Mouse (Mus musculus) cerebellum, adult (tissue): Measurements from ENCODE around the gene Emg1.

Experiments used
- ATAC-seq: cut with Nextera tagmentation; 2 replicates; pipeline ENCODE4 v1.9.2; 2017; ENCODE audit warnings: mild to moderate bottlenecking, moderate library complexity, mixed read lengths; ENCODE audit not compliant: insufficient number of reproducible peaks, low FRiP score, low TSS enrichment

Gene Emg1

DNA sequence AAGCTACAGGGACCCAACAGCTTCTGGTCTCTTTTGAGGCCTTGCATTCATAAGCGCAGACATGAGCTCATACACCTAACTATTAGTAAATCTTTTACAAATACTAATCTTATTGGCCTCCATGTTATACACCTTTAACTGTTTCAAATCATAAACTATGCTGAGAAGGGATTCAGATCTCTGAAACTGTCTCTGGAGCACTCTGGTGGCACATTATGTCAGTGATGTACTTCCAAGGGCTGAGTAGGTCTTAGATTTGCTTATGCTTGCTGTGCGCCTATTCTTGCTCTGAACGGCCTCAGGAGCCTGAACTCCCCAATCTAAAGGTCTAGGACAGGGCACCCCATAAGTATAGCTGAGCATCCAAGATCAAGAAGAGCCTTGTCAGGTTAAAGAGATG lies 29.9 kb upstream of the Emg1 start:
- no peak for ATAC-seq

DNA sequence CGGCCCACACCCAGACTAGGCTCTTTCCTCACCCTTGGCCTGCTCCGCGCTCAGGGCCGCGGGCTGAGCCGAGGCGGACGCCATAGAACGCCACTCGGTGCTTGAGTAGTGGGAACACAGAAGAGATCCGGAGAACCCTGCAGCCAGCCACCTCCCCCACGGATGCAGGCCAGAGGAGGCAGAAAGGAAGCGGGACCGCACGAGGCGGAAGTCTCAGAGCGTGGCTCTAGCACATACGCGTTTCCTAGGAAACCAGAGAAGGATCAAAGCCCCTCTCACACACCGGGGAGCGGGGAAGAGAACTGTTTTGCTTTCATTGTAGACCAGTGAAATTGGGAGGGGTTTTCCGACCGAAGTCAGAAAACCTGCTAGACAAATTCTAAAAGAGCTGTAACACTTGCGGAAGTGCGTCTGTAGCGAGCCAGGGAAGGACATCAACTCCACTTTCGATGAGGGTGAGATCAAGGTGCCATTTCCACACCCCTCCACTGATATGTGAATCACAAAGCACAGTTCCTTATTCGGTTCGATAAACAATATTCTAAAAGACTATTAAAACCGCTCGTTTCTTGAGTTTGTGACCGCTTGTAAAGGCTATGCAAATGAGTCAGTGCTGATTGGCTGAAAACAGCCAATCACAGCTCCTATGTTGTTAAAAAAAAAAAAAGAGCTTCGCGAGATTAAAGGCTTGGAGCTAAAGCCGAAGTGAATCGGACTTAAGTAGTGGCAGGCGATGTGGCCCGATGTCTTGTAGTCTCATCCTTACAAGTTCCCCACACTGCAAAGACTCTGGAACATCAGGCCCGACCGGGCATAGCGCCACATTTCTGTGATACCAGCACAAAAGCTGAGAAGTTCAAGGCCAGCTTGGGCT lies 29.1 kb upstream of the Emg1 start, which contains the start of gene Grcc10:
Gene Grcc10 (minus strand): TSS at position 487 of the 874 bp plus-strand sequence.
- ATAC-seq = peak; percentile 33

DNA sequence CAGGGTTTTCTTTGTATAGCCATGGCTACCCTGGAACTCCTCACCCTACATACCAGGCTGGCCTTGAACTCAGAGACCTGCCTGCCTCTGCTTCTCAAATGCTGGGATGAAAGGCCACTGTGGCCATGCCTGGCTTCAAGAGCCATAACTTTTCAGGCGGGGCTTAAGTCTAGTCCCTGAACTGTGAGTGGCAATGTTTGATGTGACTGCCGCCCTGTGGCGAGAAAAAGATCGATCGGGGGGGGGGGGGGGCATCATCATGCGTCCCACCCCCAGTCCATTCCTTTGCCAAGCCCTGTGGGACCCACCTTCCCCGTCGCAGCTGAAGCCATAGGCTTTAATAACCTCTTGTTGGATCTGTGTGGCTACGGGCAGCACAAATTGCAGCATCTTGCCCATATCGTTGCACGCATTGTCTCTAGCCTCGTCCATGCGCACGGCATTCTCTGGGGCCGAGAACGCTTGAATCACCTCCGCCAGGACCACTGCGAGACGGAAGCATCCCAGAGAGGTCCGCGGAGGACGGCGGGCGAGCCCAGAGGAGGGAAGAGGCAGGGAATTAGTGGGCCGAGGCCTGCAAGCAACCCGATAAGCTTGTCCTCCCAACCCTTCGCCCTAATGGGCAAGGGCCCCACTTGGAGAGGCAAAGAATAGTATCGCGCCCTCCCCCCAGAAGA lies 28.4 kb upstream of the Emg1 start:
- peak; percentile 18; the same call in 1 of the 2 replicates for ATAC-seq

DNA sequence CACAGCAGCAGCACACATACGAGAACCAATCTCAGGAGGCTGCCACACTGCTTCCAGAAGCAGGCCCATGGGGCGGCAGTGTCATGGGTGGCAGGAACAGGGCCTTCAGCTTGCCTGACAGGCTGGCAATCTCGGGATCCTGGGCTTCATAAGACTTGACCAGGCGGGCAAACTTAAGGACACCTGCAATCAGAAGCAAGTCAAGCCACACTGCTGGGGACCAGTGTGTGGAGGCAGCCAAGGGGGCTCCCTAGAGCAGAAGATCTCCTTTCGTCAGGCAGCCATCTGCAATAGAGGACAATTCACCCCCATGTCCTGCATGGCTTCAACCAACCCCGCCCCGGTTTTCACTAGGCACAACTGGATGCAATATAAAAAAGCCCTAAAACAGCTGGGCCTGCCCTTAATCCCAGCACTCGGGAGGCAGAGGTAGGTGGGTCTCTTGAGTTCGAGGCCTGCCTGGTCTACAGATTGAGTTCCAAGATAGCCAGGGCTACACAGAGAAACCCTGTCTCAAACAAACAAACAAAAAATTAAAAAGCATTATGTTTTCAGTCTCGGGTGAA lies 27.3 kb upstream of the Emg1 start:
- no peak for ATAC-seq

DNA sequence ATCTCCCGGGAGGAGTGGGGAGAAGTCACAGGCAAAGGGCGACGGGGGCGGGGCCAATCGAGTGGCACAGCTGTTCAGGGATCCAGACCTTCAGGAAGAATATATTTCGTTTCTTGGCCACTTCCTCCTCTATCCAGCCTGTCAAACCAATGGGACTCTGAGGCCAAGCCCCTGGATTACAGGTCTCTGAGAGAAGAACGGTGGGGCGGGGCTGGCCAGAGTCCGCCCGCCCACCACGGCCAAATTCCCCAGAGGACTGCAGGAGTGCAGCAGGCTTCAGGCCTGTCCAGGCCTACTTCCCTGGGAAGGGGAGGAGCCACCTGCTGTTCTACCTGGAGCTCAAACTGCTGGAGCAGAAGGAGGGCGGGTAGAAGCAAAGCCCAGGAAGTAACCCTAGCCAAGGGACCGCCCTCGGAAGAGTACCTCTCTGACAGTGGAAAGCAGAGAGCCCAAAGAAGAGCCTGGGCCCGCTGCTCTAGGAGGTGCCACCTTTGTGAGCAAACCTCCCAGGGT lies 26.6 kb upstream of the Emg1 start, which contains the start of gene Ptpn6:
Gene Ptpn6 (minus strand): TSS at position 204 of the 513 bp plus-strand sequence.
- no peak for ATAC-seq

DNA sequence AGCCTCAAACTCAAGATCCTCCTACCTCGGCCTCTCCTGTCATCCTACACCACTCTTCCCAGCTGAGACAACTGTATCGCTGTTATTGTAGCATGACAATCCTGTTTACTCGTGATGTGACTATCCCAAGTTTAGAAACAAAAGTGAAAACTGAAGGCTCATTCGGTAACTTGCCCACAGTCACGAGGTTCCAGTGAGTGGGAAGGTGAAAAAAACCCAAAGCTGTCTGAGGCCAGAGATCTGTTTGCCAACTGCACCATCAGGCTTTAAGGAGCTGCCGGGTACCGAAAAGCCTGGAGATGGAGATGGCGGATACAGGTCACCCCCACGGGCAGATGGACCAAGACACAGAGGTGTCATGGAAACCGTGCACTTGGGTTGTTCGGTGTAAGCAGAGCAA lies 25.1 kb upstream of the Emg1 start:
- no peak for ATAC-seq

DNA sequence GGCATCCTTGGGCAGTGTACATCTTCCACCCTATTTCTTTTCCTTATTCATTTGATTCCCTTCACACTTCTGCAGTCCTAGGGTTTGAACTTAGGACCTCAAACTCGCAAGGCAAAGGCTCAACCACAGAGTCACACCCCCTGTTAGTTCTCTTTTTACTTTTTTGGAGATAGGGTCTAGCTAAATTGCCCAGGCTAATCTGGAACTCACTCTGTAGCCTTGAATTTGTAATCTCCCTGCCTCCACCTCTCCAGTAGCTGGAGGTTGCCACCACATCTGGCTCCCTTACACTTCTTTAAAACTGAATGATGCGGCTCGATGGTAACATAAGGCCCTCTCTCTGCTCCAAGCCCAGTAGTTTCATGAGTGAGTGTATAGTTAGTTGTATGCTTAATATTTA lies 22.4 kb upstream of the Emg1 start:
- no peak for ATAC-seq

DNA sequence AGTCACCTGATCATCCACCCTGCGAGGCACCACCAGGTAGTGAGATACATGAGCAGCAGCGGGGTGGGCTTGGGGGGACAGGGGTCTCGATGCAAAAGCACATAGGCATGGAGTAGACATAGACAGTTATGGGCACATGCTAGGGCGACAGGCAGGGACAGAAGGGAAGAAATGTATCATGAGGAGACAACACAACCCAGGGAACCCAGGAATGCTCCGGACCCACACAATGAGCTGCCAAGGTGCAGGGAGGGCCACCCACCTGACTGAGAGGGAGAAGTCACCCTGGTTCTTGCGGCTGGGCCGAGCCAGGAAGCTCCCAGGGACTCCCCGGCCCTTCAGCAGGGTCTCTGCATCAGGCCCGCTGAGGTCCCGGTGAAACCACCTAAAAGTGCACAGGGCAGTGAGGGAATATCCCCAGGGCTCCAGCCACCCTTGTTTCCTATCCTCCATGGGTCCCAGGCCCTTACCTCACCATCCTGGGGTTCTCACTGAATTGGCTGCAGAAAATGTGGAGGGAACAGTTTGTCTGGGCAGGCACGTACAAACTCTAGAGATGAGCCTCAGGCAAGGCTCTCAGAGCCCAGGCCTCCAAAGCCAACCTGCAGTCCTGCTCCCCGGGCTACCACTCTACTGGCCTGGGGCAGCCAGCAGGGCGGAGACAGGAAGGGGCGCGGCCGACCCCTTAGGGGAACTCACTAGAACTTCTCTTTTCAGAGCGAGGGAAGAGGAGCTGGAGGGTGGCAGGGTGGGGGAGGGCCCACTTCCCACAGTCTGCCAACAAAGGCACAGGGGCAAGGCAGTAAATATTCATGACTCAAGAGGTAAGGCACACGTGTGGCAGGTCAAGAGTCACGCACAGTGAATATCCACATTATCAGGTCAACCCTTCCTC lies 20.7 kb upstream of the Emg1 start:
- ATAC-seq = no peak

DNA sequence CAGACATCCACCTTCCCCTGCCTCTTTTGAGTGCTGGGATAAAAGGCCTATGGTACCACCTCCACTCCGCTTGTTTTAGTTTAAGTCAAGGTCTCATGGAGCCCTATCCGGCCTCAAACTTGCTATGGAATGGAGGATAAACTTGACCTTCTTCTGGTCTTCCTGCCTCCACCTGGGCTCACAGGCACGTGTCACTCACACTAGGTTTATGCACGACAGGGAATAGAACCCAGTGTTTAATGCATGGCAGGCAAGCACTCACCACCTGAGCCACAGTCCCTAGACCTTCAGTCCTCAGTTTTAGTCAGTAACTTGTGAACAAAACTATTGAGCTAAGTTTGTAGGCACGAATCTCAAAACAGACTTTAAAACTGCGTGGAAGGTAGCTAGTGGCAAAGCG lies 19.1 kb upstream of the Emg1 start:
- ATAC-seq = no peak

DNA sequence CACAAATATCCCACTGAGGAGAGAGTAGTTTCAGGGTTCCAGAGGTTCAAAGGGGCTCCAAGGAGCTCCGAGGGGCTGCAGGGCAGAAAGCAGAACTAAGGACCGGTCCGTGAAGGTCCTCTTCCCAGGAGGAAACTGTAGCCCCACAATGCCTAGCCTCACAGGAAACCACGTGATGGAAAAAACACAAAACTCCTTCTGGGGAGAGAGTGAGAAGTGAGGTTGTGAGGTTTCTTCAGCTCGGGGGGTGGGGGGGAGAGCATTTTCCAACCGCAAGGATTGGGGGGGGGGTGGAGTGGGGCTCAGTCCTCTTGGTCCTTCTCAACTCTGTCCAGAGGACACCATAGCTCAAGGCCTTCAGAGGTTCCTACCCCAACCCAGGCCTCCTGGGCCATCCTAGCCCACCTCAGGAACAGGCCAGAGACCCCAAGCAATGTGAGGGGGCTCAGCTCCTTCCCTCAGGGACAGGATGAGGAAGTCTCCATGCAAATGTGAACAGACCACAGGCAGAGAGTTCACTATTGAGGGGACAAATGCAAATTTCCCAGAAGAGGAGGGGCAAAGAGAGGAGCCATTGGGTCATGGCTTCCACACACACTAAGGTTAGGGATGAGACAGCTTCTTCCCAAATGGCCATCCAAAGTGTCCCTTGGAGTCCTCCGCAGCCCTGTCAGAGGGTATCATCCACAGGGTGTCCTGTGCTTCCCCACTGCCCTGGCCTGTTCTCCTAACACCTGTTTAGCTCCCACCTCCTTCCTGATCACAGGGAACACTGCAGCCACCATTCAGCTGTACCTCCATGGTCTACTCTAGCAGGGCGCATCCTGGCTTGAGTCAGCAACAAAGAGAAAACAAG lies 18.1 kb upstream of the Emg1 start:
- ATAC-seq = no peak

DNA sequence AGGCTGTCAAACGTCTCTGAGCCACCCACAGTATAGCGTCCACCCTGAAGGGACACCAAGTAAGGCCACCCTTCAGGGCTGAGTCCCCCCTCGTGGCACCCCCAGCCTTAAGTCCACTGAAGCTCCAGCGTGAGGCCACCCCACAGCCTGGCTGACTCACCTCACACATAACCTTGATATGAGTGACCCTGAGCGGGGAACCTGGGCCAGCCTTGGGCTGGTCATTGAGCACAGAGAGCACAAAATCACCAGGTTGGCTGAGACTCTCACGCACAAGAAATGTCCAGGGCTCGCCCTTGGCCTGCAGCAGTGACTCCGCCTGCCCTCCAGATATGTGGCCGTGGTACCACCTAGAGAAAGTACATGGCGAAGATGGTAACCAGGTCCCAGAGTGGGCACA lies 16.6 kb upstream of the Emg1 start:
- ATAC-seq = no peak

DNA sequence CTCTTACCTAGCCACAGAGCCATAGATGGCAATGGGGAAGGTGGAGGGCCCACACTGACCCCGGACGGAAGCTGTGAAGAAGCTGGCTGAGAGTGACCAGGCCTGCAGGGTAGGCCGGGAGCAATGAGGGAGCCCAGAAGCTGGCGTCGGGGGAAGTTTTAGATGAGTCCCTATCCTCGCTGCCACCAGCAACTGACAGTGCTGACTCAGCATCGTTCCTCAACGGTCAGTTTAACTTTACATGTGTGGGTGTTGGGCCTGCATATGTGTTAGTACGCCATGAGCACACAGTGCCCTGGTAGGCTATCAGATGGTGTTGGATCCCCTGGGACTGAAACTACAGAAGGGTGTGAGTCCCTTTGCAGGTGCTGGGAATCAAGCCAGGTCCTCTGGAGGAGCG lies 12.5 kb upstream of the Emg1 start:
- no peak for ATAC-seq

DNA sequence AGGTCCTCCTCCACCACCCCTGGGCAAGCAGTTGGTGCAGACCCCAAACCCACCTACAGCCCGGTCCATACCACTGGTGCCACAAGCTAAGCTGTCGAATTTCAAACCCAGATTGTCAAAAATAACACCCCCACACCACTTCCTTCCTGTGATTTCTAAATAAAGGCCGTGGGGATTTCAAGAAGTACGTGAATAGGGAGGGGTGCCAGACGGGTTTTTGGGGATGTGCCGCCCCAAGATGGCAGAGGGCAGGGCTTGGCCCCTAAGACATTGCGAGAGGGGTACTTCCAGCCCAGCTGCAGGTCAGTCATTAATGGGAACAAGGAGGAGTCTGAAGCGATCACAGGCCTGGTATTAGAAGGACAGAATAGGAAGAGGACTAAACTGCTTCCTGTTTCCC lies 11.6 kb upstream of the Emg1 start:
- no peak for ATAC-seq

DNA sequence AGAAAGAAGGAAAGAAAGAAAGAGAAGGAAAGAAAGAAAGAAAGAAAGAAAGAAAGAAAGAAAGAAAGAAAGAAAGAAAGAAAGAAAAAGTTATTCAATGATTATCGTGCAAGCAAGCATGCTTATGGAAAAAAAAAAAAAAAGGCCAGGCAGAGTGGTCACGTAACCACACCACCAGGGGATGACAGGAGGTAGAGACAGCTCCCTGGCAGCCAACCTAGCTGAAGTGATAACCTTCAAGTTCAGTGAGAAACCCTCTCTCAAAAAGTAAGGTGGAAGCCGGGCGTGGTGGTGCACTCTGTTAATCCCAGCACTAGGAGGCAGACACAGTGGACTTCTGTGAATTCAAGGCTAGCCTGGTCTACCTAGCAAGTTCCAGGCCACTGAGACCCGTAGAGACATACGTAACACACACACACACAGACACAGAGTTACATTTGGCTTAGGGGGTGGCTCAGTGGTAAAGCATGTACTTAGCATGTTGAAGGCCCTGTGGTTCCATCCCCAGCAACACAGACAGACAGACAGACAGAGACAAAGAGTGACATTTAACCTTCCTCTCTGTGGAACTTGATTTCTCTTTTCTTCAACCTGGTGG lies 11.0 kb upstream of the Emg1 start:
- no peak for ATAC-seq

DNA sequence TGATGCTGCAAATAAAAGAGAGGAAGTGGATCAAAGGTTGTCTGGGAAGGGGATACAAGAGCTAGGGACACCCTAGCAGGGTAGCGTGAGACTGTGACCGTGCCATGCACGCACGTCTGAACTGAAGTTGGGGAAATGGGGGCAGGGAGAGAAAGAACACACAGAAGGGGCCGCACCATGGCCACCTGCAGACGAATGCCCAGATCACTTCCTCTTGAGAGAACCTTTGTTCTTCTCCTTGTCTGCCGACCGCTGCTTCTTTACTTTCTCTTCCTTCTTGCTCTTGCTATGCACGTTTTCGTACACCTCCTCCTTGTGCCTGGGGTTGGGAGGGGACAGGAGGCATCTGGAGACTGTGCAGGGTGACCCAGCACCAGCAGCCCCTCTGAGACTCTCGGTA lies 8.9 kb upstream of the Emg1 start:
- no peak for ATAC-seq

DNA sequence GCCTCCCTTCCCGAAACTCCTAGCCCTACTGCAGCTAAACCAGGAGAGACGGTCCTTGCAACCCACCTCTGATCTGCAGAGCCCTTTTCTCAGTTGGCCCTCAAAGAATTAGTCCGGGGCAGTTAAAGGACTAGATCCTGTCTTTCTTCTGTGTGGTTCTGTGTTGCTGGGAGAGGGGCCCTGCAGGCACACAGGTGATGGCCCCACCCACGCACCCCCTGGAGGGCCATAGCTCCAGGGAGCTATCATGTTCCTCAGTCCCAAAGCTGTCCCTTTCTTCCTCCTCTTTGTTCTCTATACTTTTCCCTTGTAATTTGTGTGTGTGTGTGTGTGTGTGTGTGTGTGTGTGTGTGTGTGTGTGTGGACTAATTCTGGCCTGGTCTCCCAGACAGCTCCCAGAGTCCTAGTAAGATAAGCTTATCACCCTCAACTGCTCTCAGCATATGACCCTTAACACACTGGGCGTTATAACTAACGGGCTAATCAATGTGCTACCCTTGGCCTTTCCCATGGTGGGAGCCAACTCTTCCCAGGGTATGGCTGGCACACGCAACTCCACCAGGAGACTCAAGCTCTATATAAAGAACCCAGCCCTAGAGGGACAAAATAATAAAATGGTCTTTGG lies 7.5 kb upstream of the Emg1 start:
- no peak for ATAC-seq

DNA sequence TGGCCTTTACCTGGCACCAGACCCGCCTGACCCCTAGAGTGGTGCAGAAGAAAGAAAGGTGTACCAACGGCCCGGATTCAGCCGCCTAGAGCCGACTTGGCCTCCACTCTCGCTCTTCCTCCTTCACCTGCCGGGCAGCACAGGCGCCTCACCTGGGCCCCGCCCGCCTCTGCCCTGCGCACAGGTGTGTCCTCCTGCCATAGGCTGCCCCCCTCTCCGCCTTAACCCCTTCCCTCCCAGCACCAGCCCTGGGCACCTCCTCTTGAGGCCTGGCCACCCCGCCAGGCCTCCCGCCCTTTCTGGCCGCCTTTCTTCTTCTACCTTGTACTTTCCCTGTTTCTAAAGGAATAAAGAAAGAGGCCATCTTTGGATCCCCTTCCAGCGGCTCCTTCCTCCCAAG lies 6.7 kb upstream of the Emg1 start:
- no peak for ATAC-seq

DNA sequence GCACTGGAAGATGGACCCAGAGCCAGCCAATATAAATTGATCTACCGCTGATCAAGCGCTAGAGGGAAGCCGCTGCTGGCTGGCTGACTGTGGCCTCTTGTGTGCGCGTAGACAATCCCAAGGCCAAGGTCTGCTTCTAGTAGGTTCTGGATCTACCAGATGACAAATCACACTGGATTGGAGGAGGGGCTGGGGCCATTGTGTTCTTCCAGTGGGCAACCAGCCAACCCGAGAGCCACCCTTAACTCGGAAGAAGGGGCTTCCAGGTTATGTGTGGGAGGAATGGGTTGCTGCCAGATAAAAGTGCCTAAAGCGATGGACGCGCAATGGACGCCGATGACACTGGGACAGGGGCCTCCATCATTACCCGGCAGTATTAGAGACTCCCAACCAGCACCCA lies 6.0 kb upstream of the Emg1 start:
- no peak for ATAC-seq
